Mouse (Mus musculus): ENCODE measurements at regions not wholly inside any gene's neighbourhood (a gene's known extent, or its start where the extent isn't known, plus 50 kb on each side); places are given as distances from the start of the nearest gene placed in this dataset.

DNA sequence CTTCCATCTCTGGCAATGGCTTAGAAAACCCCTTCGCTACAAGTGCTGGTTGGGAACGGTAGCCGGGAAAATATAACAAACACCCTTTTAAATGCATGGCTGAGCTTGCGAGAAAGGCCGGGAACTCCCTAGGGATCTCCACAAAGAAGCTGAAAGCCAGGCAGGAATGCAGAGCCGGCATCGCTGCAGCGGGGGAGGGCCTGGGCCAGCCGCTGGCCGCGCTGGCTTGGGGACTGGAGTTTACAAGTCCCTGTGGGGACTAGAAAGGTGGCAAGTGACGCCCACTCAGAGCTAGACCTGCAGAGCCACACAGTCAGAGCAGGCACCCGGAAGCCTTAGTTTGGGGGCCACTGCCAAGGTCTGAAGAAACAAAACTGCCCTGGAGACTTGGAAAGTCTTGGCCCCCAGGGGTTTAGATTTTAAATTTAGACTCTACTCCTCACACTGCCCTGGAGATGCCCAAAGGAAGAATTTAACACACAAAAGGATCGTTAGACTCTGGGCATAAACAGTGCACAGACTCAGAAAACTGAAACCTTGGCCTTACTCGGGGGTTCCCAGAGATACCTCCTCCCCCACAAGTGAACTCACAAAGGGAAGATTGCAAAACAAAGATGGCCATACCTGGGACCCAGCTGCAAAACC lies 59.4 kb downstream of the 1700001O22Rik start:
- ATAC-seq (replicated peaks; ENCODE audit: low FRiP score, poor library complexity, severe bottlenecking), result no peak

DNA sequence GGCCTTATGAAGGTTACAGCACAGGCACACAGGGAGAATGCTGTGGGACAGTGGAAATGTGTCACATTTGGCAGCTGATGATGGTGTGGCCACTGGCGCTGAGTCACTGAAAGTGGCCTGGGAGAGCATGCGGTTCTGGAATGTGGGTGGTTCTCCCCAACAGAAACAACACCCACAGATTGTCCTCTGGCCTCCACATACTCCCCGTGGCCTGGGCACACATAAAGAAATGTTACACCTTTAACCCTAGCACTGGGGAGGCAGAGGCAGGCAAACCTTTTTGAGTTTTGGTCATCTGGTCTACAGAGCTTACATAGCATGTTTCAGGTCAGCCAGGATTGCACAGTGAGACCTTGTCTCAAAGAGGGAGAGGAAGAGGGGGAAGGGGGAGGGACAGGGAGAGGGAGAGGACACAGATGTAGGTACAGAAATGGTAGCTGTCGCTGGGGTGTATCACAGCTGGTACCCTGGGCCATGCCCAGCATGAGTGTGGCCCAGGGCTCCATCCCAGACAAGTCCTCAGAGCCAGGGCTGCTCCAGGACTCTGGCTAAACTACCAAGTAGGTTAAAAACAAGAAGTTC lies 60.1 kb downstream of the 1700001O22Rik start:
- ATAC-seq (replicated peaks; ENCODE audit: low FRiP score, poor library complexity, severe bottlenecking), result no peak

DNA sequence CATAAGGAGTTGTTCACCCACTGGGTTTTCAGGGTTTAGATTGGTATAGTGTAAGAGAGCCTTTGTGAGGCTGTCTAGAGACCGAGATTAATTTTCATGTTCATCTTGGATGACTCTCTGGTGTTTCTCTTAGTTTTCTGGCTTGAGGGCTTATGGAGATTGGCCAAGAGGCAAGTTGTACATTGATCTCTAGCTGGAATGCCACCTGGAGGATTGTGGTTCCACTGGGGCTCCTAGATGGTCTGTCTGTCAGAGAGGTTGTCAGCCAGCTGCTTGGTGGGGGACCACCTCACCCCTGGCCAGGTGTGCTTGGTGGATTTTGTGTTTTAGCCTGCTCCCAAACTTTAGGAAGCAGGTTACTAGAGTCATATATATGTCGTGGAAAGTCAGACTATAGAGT lies 62.0 kb downstream of the 1700001O22Rik start:
- no peak for ATAC-seq (replicated peaks; ENCODE audit: low FRiP score, poor library complexity, severe bottlenecking)

DNA sequence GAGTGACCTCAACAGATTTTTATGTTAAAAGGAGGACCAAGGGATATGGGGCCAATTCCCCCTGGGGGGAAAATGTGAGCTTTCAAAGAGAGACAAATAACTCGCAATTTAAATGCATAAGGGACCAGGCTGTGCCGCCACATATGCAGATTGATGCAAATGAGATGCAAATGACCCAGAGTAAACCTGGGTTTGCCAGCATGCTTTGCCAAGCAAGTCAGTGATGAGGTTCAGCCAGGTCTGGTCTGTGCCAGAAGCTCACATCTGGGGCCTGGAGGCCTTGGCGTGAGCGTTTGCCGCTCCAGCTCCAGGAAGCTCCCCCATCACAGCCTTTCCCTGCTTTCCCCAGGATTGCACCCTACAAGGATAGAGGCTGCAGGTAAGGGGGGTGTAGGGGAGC lies 65.7 kb downstream of the 1700001O22Rik start:
- no peak for ATAC-seq (replicated peaks; ENCODE audit: low FRiP score, poor library complexity, severe bottlenecking)

DNA sequence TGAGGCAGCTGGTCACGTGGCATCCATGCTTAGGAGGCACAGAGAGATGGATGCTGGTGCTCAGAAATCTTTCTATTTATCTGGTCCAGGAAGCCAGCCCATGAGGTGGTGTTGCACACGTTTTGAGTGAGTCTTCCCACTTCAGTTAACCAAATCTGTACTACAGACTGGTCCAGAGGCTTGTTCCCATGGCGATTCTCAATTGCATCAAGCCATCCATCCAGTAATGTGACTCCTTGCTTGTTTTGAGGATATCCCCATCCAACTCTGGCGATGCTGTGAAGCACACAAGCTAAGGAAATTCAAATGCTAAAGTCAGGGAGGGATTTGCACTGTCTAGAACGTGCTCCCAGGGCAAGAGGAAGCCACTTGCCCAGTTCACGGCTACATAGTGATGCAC lies 66.8 kb downstream of the 1700001O22Rik start:
- no peak for ATAC-seq (replicated peaks; ENCODE audit: low FRiP score, poor library complexity, severe bottlenecking)

DNA sequence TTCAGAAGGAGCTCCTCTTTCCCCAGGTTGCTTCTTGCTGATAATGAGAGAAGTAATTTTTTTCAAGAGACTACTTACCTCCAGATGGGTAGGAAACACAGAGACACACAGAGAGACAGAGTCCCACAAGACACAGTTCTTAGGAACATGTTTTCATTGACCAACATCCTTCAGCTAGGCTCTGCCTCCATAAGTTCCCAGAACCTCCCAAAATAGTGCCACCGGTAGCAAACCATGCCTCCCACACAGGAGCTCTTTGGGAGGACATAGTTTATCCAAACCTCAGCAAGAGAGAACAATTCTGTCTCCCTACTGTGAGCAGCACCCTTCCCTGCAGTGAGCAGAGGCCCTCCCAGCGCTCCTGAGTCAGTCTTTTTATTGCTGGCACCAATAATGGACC lies 67.2 kb downstream of the 1700001O22Rik start:
- ATAC-seq (replicated peaks; ENCODE audit: low FRiP score, poor library complexity, severe bottlenecking), result no peak

DNA sequence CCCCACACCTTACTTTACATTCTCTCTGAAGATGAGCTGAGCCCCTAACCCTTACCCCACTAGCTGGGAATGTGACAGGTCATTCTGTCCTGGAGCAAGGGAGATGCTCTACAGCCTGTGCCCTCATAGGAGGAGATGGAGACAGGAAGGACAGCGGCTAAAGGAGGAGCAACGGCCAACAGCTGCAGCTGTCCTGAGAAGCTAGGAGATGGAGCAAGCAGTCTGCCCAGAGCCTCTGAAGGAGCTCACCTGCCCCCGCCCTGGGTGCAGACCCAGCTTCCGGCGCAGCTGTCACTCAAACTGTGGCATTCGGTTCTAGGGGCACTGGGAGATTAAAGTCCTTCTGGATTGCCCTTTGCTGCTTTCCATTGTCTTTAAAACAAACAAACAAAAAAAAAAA lies 69.6 kb downstream of the 1700001O22Rik start:
- ATAC-seq (replicated peaks; ENCODE audit: low FRiP score, poor library complexity, severe bottlenecking), result no peak

DNA sequence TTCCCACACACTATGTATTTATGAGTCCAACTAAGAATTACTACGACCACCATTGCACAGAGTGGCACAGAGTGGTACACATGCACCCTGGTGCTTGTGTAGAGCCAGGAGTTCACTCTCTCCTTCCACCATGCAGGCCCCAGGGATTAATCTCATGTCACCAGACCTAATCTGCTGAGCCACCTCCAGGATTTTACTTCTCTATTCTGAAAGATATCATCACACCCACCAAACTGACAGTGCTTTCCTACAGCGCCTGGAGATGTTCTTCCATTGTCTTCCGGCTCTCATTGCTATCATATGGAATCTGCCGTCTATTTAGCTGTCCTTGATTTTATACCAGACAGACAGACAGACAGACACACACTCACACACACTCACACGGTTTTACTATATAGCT lies 71.6 kb downstream of the 1700001O22Rik start:
- ATAC-seq (replicated peaks; ENCODE audit: low FRiP score, poor library complexity, severe bottlenecking), result no peak

DNA sequence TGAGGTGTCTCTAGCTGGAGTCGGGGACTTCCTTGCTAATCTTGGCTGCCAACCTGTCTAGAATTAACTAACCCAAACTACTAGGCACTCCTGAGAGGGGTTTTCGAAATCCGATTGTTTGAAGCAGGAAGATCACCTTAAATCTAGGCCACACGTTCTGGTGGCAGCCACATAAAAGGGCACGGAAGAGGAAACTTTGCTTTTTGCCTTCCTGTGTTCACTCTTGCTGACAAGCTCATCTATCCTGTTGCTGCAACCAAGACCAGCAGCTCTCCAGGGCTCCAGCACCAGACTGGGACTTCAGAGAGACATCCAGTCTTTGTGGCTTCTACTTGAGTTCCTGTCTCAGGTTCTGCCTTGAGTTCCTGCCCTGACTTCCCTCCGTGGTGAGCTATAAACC lies 75.5 kb downstream of the 1700001O22Rik start:
- no peak for ATAC-seq (replicated peaks; ENCODE audit: low FRiP score, poor library complexity, severe bottlenecking)

DNA sequence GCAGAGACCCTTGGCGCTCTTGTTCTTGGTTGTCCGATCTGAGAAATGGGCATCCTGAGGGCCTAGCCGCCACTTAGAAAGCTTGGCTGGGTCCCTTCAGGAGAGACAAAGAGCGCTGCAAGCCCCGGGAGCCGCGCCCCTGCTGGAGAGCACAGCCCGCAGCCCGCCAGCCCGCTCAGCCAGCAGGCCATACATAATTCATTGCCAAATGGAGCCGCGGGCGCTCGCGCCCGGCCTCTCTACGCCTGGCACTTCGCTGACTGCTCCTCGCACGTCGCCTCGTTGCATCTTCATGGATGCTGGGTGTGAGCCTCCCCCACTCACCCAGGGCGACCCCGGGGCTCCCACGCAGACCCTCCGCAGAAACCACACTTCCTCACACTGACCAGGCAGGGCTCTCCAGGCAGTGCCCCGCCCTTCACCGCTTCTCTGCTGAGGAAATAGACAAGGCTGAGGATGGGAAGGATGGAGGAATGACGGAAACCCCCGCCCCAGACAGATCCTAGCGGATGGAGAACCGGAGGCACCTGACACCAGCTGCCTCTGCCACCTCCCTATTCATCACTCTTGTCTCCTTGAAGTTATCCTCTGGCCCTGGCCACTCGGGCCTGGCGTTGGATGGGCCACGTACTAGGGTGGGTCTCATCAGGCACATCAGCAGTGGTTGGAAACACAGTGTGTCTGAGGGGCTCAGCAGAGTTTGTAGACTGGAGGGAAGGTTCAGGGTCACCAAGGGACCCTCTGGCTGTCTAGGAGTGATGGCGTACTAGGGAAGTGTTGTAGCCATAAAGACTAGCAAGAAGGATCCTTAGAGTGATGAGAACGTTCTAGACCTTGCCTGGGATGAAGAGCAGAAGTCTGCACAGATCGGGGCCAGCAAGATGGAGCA lies 77.6 kb downstream of the 1700001O22Rik start:
- ATAC-seq (replicated peaks; ENCODE audit: low FRiP score, poor library complexity, severe bottlenecking), result no peak

DNA sequence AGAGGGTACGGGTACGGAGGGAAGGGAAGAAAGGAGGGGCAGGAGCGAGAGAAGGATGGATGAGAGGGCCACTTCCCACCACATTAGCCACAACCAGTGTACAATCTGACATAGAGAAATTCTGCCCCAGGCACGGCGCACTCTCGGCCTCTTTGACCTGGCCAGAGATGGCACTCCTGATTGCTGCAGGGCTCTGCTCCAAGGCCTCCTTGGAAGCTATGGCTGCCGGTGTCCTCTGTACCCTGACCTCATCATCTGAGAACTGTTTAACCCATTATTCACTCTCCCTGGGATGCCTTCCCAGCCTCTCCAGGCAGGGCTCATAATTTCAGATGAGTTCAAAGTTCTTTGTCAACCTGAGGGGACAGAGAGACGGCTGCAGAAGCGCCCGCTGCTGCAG lies 78.3 kb downstream of the 1700001O22Rik start:
- no peak for ATAC-seq (replicated peaks; ENCODE audit: low FRiP score, poor library complexity, severe bottlenecking)

DNA sequence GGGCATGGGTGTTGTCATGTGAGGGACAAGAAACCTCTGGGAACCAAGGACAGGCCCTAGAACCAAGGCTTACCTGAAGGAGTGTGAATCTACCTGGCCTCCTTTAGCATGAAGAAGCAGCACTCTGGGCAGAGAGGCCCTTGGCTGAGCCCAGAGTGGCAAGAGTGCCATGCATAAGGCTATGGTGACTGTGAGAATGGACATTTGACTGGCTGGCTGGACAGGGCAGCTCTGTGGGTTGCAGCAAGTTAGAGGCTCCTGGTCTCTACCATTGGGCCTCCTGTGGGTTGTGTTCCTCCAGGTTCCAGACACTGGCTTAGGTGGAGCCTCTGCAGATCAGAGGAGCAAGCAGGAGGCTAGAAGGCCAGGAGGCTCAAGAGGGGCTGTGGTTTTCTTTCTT lies 78.9 kb downstream of the 1700001O22Rik start:
- ATAC-seq (replicated peaks; ENCODE audit: low FRiP score, poor library complexity, severe bottlenecking), result no peak

DNA sequence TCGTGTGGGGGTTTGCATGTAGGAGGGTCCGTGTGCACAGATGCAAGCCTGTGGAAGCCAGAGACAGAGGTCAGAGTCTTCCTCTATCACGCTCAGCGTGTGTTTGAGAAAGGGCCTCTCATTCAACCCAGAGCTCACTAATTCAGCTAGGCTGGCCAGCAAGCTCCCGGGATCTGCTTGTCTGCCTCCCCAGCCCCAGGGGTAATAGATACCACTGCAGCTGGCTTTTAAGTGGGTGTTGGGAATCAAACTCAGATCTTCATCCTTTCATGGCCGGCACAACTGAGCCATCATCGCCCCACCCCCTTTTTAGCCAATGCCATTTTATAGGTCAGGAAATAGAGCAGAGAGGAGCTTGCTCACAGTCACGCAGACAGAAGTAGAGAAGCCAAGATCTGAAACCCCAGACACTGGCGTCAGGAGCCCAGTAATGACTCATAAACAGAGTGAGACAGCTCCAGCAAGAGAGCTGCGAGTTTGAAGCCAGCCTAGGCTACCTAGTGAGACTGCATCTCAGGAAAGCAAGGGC lies 80.3 kb downstream of the 1700001O22Rik start:
- ATAC-seq (replicated peaks; ENCODE audit: low FRiP score, poor library complexity, severe bottlenecking), result no peak

DNA sequence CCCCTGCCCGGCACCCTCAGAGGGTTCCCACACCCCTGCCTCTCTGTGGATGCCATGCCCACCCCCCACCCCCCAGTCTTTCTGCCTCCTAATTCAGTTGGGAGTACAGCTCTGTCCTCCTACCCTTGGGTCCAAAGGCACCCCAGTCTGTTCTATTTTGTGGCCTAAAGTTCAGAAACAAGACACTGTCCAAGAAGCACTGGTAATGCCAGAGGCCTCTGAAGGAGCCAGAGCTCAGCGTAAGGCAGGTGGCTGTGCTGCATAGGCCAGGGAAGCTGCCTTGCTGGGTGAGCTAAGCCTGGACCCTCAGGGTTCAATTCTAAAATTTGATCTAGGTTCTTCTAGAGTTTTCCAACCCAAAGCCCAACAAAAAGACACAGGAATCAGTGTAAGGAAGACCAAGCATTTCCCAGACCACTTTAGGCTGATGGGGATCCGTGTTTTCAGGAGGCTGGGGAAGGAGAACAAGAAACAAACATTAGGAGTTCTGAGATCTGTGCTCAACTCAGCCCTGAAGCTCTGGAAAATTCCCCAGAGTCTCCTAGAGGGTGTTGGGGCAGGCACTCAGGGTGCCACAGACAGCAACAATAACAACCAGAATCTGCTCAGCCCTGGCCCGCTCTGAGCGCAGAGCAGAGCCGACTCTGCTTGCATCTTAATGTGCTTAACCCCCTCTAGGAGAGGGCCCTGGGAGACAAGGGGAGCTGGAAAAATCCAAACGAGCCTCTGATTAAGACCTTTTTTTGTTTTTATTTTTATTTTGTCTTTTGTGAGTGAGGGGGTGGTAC lies 81.0 kb downstream of the 1700001O22Rik start:
- no peak for ATAC-seq (replicated peaks; ENCODE audit: low FRiP score, poor library complexity, severe bottlenecking)

DNA sequence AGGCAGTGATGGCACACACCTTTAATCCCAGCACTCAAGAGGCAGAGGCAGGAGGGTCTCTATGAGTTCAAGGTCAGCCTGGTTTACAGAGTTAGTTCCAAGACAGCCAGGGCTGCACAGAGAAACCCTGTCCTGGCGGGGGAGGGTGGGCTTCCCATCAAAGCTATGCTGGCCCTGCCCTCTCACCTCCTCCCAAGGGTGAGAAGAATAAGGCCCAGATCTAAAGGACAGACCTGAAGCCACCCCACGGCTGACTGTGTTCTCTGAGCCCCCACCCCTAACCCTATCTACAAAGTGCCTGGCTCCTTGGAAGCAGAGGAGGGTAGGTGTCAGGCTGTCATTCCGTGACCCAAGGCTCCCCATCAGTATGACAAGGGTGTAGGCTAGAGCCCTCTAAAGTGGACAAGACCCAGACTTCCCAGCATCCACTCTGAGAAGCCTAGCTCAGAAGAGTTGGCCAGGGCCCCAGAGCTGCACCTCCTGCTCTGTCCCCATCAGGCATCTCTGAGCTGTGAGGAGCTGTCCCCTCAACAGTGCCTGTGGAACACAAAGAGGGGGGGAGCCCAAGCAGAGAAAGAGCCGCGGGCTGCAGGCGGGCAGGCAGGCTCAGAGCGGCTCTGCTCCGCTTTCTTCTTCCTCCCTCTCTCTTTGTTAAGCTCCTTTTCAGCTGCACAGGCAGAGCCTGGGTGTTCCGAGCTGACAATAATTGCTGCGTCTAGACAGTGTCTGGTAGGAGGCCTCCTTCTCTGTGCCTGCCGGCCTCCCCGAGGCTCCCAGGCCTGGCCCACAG lies 81.8 kb downstream of the 1700001O22Rik start:
- no peak for ATAC-seq (replicated peaks; ENCODE audit: low FRiP score, poor library complexity, severe bottlenecking)

DNA sequence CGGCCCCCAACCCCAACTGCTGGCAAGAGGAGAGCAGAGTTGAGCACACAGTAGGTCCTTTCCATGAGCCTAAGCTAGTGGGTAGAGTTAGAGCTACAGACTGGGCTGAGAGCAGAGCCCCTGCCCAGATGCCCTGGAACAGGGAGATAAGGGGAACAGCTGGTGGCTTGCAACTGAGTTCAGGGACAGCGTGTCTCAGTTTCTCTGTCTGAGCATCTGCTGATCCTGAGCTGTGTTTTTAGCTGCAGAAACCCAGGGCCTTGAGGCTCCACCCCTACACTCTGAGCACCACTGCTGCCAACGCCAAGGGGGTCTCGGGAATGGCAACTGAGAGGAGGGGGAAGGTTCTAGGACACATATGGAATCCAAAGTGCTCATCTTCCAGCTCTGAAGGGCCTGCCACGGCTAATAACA lies 82.4 kb downstream of the 1700001O22Rik start:
- ATAC-seq (replicated peaks; ENCODE audit: low FRiP score, poor library complexity, severe bottlenecking), result no peak

DNA sequence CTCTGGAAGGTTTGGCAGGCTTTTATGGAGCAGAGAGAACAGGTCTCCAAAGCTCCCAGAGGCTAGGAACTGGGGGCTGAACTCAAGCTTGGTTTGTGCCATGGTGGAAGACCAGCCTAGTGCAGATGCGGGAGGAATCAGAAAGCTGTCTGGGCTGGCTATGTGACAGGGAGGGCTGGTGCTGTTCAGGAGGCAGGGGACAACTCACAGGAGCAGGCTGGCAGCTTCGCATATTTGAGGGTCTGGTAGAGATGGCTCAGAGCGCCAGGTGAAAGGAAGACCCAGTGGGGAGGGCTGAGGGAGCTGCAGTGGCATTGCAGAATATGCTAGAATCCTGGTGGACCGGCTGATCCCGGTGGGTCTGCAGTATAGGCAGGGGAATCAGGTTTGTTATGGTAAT lies 83.2 kb downstream of the 1700001O22Rik start:
- no peak for ATAC-seq (replicated peaks; ENCODE audit: low FRiP score, poor library complexity, severe bottlenecking)

DNA sequence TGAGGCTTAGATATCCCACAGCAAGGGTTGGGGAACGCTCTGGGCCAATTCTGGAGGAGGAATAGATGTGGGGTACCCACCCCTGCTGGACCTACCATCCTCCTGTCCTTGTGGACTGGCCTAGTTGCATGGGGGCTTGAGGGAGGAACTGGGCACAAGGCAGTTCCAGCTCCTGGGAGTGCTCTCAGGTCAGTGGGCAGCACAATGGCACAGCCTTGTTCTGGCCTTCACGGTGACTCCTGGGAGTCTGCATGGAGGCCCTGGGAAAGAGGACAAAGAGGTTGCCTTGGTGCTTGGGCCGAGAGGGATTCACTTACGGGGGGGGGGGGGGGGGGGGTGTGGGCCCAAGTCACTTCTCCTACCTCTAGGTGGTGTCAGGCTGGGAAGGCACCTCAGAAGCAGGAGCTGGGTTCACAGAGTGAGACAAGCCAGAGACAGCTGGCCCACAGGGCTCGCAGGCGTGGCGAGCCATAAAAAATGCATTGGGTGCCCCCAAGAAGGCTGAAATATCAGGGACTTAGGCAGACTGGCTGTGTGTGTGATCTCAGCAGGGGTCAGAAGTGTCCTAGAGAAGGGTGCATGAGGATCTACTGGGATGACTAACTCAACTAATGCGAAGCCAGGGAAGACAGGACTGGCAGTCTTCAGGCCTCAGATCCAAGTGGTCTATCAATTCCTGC lies 83.7 kb downstream of the 1700001O22Rik start:
- no peak for ATAC-seq (replicated peaks; ENCODE audit: low FRiP score, poor library complexity, severe bottlenecking)

All from erythroblast, adult 5-6 weeks (primary cell).